Comparison of ENCODE assay signal across 10 mouse cellular contexts in genomic region chr2:19759169-19759568, GRCm38 (mm10).
DNase-seq lines count a peak whose midpoint lies in the region; ATAC-seq lines count a peak whose summit lies in the region.
"Had no signal": no experiment of that assay in that cellular context is flagged by ENCODE, and none has a peak within 500 bp of the region (broad histone marks: within the 10 kb centered on the region; RNA-seq: fewer than 3 reads in every experiment).

No protein-coding gene starts in this region.

- peak; percentile 22 for DNase-seq in embryonic facial prominence, embryonic 11.5 days (ENCODE audit: low spot score)
- no peak for DNase-seq in embryonic facial prominence, embryonic 10.5 days (ENCODE audit: low spot score)
- no peak for DNase-seq in liver, embryonic 11.5 days (ENCODE audit: low spot score)
- peak; percentile 52 for DNase-seq in brain, adult 2 months (ENCODE audit: low read depth, low spot score)
- DNase-seq in lung, postnatal 36 days = peak; percentile 29
- no peak for DNase-seq in spleen, postnatal 10 days (ENCODE audit: low spot score in 2 of 2)
- DNase-seq: cerebellum, adult 2 months had no signal

- no peak overlapping the region for H3K4me3 ChIP-seq in embryonic facial prominence, embryonic 11.5 days (ENCODE audit: low read depth, low read length)
- no peak overlapping the region for H3K4me3 ChIP-seq in embryonic facial prominence, embryonic 10.5 days
- H3K4me3 ChIP-seq in liver, embryonic 11.5 days (ENCODE audit: low read depth, low read length) = no peak overlapping the region
- no peak overlapping the region for H3K4me3 ChIP-seq in liver, embryonic 12.5 days
- H3K4me3 ChIP-seq: heart, embryonic 13.5 days had no signal

- no peaks in the 10 kb centered on the region for H3K36me3 ChIP-seq in embryonic facial prominence, embryonic 11.5 days (replicated peaks; ENCODE audit: control insufficient read depth, insufficient read depth, low read depth, low read length)
- H3K36me3 ChIP-seq in embryonic facial prominence, embryonic 10.5 days (replicated peaks) = no peaks in the 10 kb centered on the region
- H3K36me3 ChIP-seq in liver, embryonic 11.5 days (ENCODE audit: control insufficient read depth, insufficient read depth, low read length) = no peaks in the 10 kb centered on the region
- H3K36me3 ChIP-seq in liver, embryonic 12.5 days = no peaks in the 10 kb centered on the region
- H3K36me3 ChIP-seq: heart, embryonic 13.5 days had no signal

- WGBS in embryonic facial prominence, embryonic 11.5 days = 62% methylated on average over 2 of the region's 2 CpGs
- 63% methylated on average over 2 of the region's 2 CpGs for WGBS in embryonic facial prominence, embryonic 10.5 days
- 33% methylated on average over 2 of the region's 2 CpGs for WGBS in liver, embryonic 11.5 days
- WGBS in liver, embryonic 12.5 days (ENCODE audit: insufficient replicate concordance) = 23% methylated on average over 2 of the region's 2 CpGs

- H3K27me3 ChIP-seq in embryonic facial prominence, embryonic 11.5 days (ENCODE audit: control insufficient read depth, insufficient read depth, low read length) = no peaks in the 10 kb centered on the region
- H3K27me3 ChIP-seq in embryonic facial prominence, embryonic 10.5 days (replicated peaks; ENCODE audit: low read depth, poor library complexity, severe bottlenecking) = no peaks in the 10 kb centered on the region
- no peaks in the 10 kb centered on the region for H3K27me3 ChIP-seq in liver, embryonic 11.5 days (replicated peaks; ENCODE audit: control insufficient read depth, insufficient read depth, low read length)
- no peaks in the 10 kb centered on the region for H3K27me3 ChIP-seq in liver, embryonic 12.5 days (replicated peaks)
- H3K27me3 ChIP-seq: heart, embryonic 13.5 days had no signal

- H3K4me2 ChIP-seq in embryonic facial prominence, embryonic 11.5 days (ENCODE audit: low read depth, low read length) = no peak overlapping the region
- H3K4me2 ChIP-seq in liver, embryonic 11.5 days = no peak overlapping the region
- H3K4me2 ChIP-seq in liver, embryonic 12.5 days = no peak overlapping the region
- H3K4me2 ChIP-seq: heart, embryonic 13.5 days had no signal

- H3K9me3 ChIP-seq in embryonic facial prominence, embryonic 11.5 days (replicated peaks; ENCODE audit: control insufficient read depth, low read length) = no peaks in the 10 kb centered on the region
- no peaks in the 10 kb centered on the region for H3K9me3 ChIP-seq in embryonic facial prominence, embryonic 10.5 days
- H3K9me3 ChIP-seq in liver, embryonic 11.5 days (ENCODE audit: control insufficient read depth, low read length) = no peaks in the 10 kb centered on the region
- H3K9me3 ChIP-seq in liver, embryonic 12.5 days (replicated peaks) = no peaks in the 10 kb centered on the region
- H3K9me3 ChIP-seq: heart, embryonic 13.5 days had no signal

- H3K27ac ChIP-seq in embryonic facial prominence, embryonic 11.5 days (replicated peaks; ENCODE audit: low read depth, low read length) = no peak overlapping the region
- no peak overlapping the region for H3K27ac ChIP-seq in embryonic facial prominence, embryonic 10.5 days (replicated peaks)
- H3K27ac ChIP-seq in liver, embryonic 11.5 days (ENCODE audit: low read depth, low read length) = no peak overlapping the region
- no peak overlapping the region for H3K27ac ChIP-seq in liver, embryonic 12.5 days
- H3K27ac ChIP-seq: heart, embryonic 13.5 days had no signal

- ATAC-seq in embryonic facial prominence, embryonic 11.5 days (replicated peaks; ENCODE audit: insufficient number of reproducible peaks, low FRiP score, low TSS enrichment, low read depth) = no peak
- peak; percentile 41; the same call in 1 of the 2 replicates for ATAC-seq in liver, embryonic 11.5 days (replicated peaks; ENCODE audit: low FRiP score)
- ATAC-seq in liver, embryonic 12.5 days = no peak
- ATAC-seq in granulocyte monocyte progenitor cell, adult 5-6 weeks (replicated peaks; ENCODE audit: poor library complexity, severe bottlenecking) = no peak

- no peaks in the 10 kb centered on the region for H3K4me1 ChIP-seq in embryonic facial prominence, embryonic 11.5 days (ENCODE audit: control insufficient read depth, insufficient read depth, low read length)
- no peaks in the 10 kb centered on the region for H3K4me1 ChIP-seq in embryonic facial prominence, embryonic 10.5 days
- no peaks in the 10 kb centered on the region for H3K4me1 ChIP-seq in liver, embryonic 11.5 days (replicated peaks; ENCODE audit: control insufficient read depth, insufficient read depth, low read length)
- peaks cover 6% of the 10 kb centered on the region; the same call in 1 of the 2 replicates for H3K4me1 ChIP-seq in liver, embryonic 12.5 days

- no peak overlapping the region for H3K9ac ChIP-seq in embryonic facial prominence, embryonic 11.5 days (replicated peaks; ENCODE audit: low read length)
- no peak overlapping the region for H3K9ac ChIP-seq in liver, embryonic 11.5 days (ENCODE audit: low read depth, low read length)
- no peak overlapping the region for H3K9ac ChIP-seq in liver, embryonic 12.5 days
- H3K9ac ChIP-seq: heart, embryonic 13.5 days had no signal

Comparison
In these comparisons a context has a peak if more than half of its experiments do, and no peak if none do; other contexts are left out.
1. DNase-seq: peak in embryonic facial prominence, embryonic 11.5 days (single experiment), brain, adult 2 months (single experiment) and lung, postnatal 36 days (single experiment); none in embryonic facial prominence, embryonic 10.5 days (single experiment), liver, embryonic 11.5 days (single experiment) and spleen, postnatal 10 days (0 of 2).